Mouse (Mus musculus) heart, adult 2 months (tissue): ENCODE data around the gene Dlx1. TPM values are rescaled to one million over a fixed set of nuclear protein-coding genes. Genes with fewer than 3 reads are reported as not detected.

Experiments
- DNase-seq, 2 experiments: peaks; one replicate each; pipeline ENCODE4 v3.0.0; 2021
- H3K27ac ChIP-seq: fragments of 200-600 bp; 2 replicates; pipeline ENCODE4 v1.8.1; 2022
- H3K27me3 ChIP-seq: fragments of 200-500 bp; 2 replicates; pipeline ENCODE4 v1.6.1; 2012; ENCODE audit warnings: mild to moderate bottlenecking, low read length, inconsistent platforms, mixed read lengths; ENCODE audit not compliant: control insufficient read depth, insufficient read depth
- H3K36me3 ChIP-seq: fragments of 200-500 bp; 2 replicates; pipeline ENCODE4 v1.6.1; 2012; ENCODE audit warnings: low read length, inconsistent platforms; ENCODE audit not compliant: control insufficient read depth, insufficient read depth
- H3K4me1 ChIP-seq: fragments of 200-500 bp; 2 replicates; pipeline ENCODE4 v1.6.1; 2011; ENCODE audit warnings: low read length; ENCODE audit not compliant: control insufficient read depth, insufficient read depth
- H3K4me3 ChIP-seq: fragments of 200-600 bp; 2 replicates; pipeline ENCODE4 v1.8.1; 2022
- H3K79me2 ChIP-seq: fragments of 200-500 bp; replicated peaks from 2 replicates; pipeline ENCODE4 v1.6.1; 2012; ENCODE audit warnings: mild to moderate bottlenecking, inconsistent platforms, low read length, moderate library complexity, mixed read lengths; ENCODE audit not compliant: control insufficient read depth, insufficient read depth
- H3K9ac ChIP-seq: fragments of 200-500 bp; 2 replicates; pipeline ENCODE4 v1.6.1; 2012; ENCODE audit warnings: low read depth, mild to moderate bottlenecking, control low read depth, inconsistent platforms, low read length, mixed read lengths
- CTCF ChIP-seq: fragments of 200-600 bp; IDR thresholded peaks from 2 replicates; pipeline ENCODE4 v1.8.1; 2022; ENCODE audit warnings: antibody characterized with exemption, mild to moderate bottlenecking, moderate library complexity
- EP300 ChIP-seq: fragments of 200-500 bp; IDR thresholded peaks from 2 replicates; pipeline ENCODE4 v1.6.1; 2011; ENCODE audit warnings: low read depth, low read length, control low read depth; ENCODE audit not compliant: insufficient read depth
- POLR2A ChIP-seq: fragments of 200-500 bp; IDR thresholded peaks from 2 replicates; pipeline ENCODE4 v1.6.1; 2011; ENCODE audit warnings: mild to moderate bottlenecking, low read depth, low read length, control low read depth; ENCODE audit not compliant: insufficient read depth
- WGBS: fragments of 180-500 bp; shearing (Covaris S2); methylation state at CpG from one replicate; pipeline ENCODE4 v1.1.7; 2018; 5-methylcytosine and 5-hydroxymethylcytosine counted together
- intact Hi-C: fragments of 180-260 bp; cut with DNase I; formaldehyde crosslinking; loops from one replicate; pipeline ENCODE4 v1.15.1; 2025
- polyA plus RNA-seq: library from polyadenylated mRNA; depleted of rRNA; stranded (reverse); fragments of >200 nt; gene quantifications from 2 replicates; pipeline ENCODE4 v1.2.3, GENCODE M21; 2012
- total RNA-seq, 2 experiments: library from RNA; stranded (reverse); gene quantifications; 2 replicates each; pipeline ENCODE4 v1.2.3; 2021

Dlx1 gene
- total and polyA plus RNA-seq, 3 experiments = 0.14 to 0.39 (median 0.23) TPM

DNA sequence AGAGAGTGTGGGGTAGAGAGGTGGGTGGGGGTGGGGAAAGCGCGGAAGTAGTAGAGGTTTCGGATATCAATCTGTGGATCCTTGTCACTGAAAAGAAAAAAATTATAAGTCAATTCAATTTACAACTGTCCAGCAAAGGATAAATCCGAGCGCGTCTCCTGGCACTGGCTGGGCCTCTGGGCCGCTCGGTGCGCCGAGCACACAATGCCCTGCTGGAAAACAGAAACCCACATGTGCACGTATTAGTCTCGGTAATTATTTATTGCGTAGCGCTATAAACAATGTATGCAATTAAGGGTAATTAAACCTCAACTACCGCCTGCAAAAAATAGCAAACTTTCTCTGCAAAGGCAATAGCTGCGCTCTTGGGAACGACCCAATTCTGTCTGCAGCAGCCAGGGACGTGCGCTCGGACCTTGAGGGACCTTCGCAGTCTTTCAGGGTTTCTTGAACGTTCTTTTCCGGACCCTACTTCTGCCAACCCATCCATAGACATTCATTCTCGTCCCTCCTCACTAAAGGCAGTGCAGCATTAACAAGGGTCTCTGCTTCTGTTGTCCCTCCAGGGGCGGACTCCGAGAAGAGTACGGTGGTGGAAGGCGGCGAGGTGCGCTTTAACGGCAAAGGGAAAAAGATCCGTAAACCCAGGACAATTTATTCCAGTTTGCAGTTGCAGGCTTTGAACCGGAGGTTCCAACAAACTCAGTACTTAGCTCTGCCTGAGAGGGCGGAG lies 2.6 kb downstream of the Dlx1 start:
- intact Hi-C loops = loop anchor here (5.0 kb wide), 1 partner anchor 78 kb away; the partner anchor contains the start of gene Metap1d
- 5% methylated on average over 34 of the region's 34 CpGs for WGBS
- no peak overlapping the region for H3K27ac ChIP-seq
- H3K9ac ChIP-seq = no peak overlapping the region
- H3K4me1 ChIP-seq = peaks cover 3% of the 10 kb centered on the region; the same call in 1 of the 2 replicates
- no peak for DNase-seq
- H3K79me2 ChIP-seq = no peaks in the 10 kb centered on the region
- no peak overlapping the region for H3K4me3 ChIP-seq
- no peaks in the 10 kb centered on the region for H3K36me3 ChIP-seq
- H3K27me3 ChIP-seq = peaks cover 45% of the 10 kb centered on the region
- TF ChIP-seq POLR2A (no peak), CTCF (no peak), EP300 (no peak)

DNA sequence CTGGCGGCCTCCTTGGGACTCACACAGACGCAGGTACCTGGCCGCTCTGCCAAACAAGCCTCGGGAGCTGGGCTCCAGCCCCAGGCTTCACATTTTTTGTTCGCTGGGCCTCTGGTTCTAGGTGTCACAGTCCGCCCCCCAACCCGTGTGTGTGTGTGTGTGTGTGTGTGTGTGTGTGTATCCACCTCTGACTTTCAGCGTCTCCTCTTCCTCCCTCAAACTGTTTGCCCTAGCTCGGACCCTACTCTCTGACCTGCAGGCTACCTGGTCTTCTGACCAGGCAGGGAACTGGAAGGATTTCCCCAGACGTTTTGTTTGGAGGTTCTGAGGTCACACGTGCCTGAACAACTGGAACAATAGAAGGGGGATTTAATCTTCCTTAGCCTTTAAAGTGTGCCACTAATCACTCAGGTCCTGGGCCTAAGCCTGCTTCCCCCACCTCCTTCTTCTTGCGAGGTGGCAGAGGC lies 3.2 kb downstream of the Dlx1 start:
- H3K4me3 ChIP-seq = no peak overlapping the region
- H3K9ac ChIP-seq = no peak overlapping the region
- peaks cover 3% of the 10 kb centered on the region; the same call in 1 of the 2 replicates for H3K4me1 ChIP-seq
- no peaks in the 10 kb centered on the region for H3K79me2 ChIP-seq
- no peak for DNase-seq
- no peaks in the 10 kb centered on the region for H3K36me3 ChIP-seq
- 10% methylated on average over 12 of the region's 12 CpGs for WGBS
- TF ChIP-seq CTCF = no peak
- no peak for TF ChIP-seq POLR2A
- no peak for TF ChIP-seq EP300
- H3K27me3 ChIP-seq = peaks cover 41% of the 10 kb centered on the region
- intact Hi-C loops = loop anchor here (5.0 kb wide), 1 partner anchor 79 kb away; the partner anchor contains the start of gene Metap1d
- H3K27ac ChIP-seq = no peak overlapping the region

DNA sequence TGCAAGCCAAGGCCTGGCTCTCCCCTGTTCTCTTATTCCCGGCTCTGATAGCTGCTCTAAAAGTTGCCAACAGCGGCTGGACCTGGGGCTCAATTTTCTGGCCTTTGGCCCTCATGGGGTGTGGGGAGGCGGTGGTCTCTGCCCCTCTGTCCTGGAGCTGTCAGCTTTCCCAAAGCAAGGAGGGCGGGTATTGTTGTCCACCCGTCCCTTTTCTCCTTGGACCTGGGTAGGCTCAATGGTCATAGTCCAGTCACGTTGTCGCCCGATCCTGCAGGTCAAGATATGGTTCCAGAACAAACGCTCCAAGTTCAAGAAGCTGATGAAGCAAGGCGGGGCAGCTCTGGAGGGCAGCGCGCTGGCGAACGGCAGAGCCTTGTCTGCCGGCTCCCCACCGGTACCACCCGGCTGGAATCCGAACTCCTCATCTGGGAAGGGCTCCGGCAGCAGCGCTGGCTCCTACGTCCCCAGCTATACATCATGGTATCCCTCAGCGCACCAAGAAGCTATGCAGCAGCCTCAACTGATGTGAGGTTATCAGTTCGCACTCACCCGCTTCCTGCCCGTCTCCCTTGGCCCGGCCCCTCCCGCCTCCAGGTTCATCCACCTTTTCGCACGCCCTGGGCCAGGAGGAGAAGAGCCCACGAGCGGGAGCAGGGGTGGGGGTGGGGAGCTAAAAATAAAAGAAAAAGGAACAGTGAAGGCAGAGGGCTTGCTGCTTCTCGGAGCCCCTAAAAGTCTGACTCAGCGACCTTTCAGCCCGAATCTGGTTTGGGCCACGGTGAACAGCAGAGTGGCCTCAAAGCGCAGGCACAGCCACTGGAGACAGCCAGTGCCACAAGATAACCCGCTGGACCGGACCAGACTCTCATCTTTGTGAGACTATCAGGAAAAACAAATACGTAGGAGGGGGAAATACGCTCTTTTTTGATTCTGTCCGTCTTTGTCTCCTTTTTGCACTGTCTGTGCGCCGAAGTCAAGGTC lies 4.4 kb downstream of the Dlx1 start:
- TF ChIP-seq EP300 (no peak), CTCF (no peak), POLR2A (no peak)
- H3K4me3 ChIP-seq = no peak overlapping the region
- H3K36me3 ChIP-seq = no peaks in the 10 kb centered on the region
- H3K27ac ChIP-seq = no peak overlapping the region
- peak in 1 of 2 experiments; percentile 21 for DNase-seq
- peaks cover 3% of the 10 kb centered on the region; the same call in 1 of the 2 replicates for H3K4me1 ChIP-seq
- no peak overlapping the region for H3K9ac ChIP-seq
- H3K27me3 ChIP-seq = peaks cover 44% of the 10 kb centered on the region
- WGBS = 5% methylated on average over 43 of the region's 43 CpGs
- intact Hi-C loops = loop anchor here (1.0 to 5.0 kb wide), 2 partner anchors 13 to 80 kb away; partner anchors contain the start of gene Metap1d
- no peaks in the 10 kb centered on the region for H3K79me2 ChIP-seq

DNA sequence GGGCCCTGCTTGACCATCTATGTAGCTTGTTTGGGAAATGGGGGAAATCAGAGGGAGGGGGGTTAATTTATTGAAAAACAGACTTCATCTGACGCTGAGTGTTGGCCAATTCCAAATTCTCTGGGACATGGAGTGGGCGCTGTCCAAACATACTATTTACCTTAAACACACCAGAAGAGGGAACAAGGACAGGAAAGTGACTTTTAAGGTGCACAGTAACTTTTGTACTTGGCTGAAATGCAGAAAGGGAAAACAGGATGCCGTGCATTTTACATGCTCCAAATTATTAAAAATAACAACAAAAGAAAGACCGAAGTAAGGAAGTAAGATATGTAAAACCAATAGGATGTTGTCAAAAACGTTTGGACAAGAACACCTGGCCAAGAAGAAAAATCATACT lies 5.2 kb downstream of the Dlx1 start:
- TF ChIP-seq POLR2A (no peak), CTCF (no peak), EP300 (no peak)
- no peaks in the 10 kb centered on the region for H3K79me2 ChIP-seq
- H3K4me3 ChIP-seq = no peak overlapping the region
- no peak overlapping the region for H3K9ac ChIP-seq
- peaks cover 41% of the 10 kb centered on the region for H3K27me3 ChIP-seq
- DNase-seq = no peak
- H3K27ac ChIP-seq = no peak overlapping the region
- intact Hi-C loops = loop anchor here (5.0 kb wide), 1 partner anchor 81 kb away; the partner anchor contains the start of gene Metap1d
- no peaks in the 10 kb centered on the region for H3K36me3 ChIP-seq
- H3K4me1 ChIP-seq = peaks cover 3% of the 10 kb centered on the region; the same call in 1 of the 2 replicates
- 17% methylated on average over 5 of the region's 5 CpGs for WGBS

DNA sequence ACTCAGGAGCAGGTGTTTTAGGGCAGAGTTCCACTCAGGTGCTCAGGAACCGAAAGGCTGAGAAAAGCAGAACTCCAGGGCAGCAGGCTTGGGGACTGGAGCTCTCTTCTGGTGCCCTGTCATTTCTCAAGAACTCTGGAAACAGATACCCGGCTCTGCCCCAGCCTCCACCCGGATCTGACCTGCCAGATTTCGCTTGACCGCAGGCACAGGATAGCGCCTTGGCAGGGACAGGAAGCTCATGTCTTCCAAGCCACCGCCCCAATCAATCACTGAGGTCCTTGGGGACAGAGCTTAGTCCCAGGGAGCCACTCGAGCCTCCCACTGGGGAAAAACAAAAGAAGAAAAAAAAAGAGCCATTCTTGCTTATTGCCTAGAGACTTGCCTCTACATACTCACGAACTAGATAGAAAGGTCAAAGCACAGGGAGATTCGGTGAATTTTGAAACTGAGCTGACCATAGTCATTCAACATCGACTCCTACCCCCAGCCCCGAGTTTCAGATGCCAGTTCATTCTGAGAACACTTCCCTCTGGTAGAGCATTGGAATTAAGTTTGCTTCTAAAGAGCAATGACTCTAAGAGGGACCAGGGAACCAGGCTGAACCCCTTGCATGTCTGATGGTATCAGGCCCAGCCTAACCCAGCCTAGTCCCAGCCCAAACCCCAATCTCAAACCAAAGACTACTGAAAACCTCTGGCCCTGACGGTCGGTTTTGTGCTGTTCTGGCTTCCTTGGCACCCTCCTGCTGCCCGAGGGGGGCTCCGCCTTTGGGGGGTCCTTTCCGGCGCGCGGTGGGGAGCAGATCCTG lies 6.5 kb downstream of the Dlx1 start:
- H3K79me2 ChIP-seq = no peaks in the 10 kb centered on the region
- no peak overlapping the region for H3K4me3 ChIP-seq
- H3K27me3 ChIP-seq = peaks cover 40% of the 10 kb centered on the region
- WGBS = 5% methylated on average over 20 of the region's 20 CpGs
- intact Hi-C loops = loop anchor here (5.0 kb wide), 1 partner anchor 82 kb away; the partner anchor contains the start of gene Metap1d
- H3K9ac ChIP-seq = no peak overlapping the region
- H3K36me3 ChIP-seq = no peaks in the 10 kb centered on the region
- H3K27ac ChIP-seq = no peak overlapping the region
- DNase-seq = peak in 1 of 2 experiments; percentile 21
- H3K4me1 ChIP-seq = peaks cover 3% of the 10 kb centered on the region; the same call in 1 of the 2 replicates
- TF ChIP-seq POLR2A = no peak
- TF ChIP-seq EP300 = no peak
- TF ChIP-seq CTCF = no peak
